Mouse (Mus musculus): ENCODE measurements around the gene Gm960. TPM values are rescaled to one million over a fixed set of nuclear protein-coding genes. Genes with fewer than 3 reads are reported as not detected.

Gene Gm960
- polyA plus RNA-seq (2014; fragmentation: Nextera tagmentation; extraction: Ambion mirVana), result 2.3 and 3.4 TPM in 2 replicates

GRCm38 (mm10) chr19:4698205-4698677, at the start of gene Gm960:
Gene Gm960, minus strand, starts transcription at chr19:4698668.
- peaks cover 30% of the 10 kb centered on the region for H3K27me3 ChIP-seq (ENCODE audit: control insufficient read depth, insufficient read depth, low read length)
- peaks cover 13% of the 10 kb centered on the region; the same call in 1 of the 2 replicates for H3K4me1 ChIP-seq (ENCODE audit: control insufficient read depth, insufficient read depth, low read length)
- H3K27ac ChIP-seq (ENCODE audit: low read depth, low read length), result no peak within 1 kb of the TSS
- H3K4me2 ChIP-seq, result peak within 1 kb of the TSS; percentile 77
- H3K36me3 ChIP-seq (ENCODE audit: control insufficient read depth, insufficient read depth, low read length), result no peaks in the 10 kb centered on the region
- ATAC-seq (ENCODE audit: low FRiP score) (peak; percentile 83), DNase-seq (ENCODE audit: low spot score, missing footprints) (peak; percentile 98)
- H3K9me3 ChIP-seq (ENCODE audit: control insufficient read depth, low read length), result no peaks in the 10 kb centered on the region
- H3K9ac ChIP-seq (ENCODE audit: low read length), result peak within 1 kb of the TSS; percentile 70
- under 1% methylated on average over 34 of the region's 40 CpGs for WGBS
- H3K4me3 ChIP-seq (ENCODE audit: low read depth, low read length), result peak within 1 kb of the TSS; percentile 59

GRCm38 (mm10) chr19:4747631-4748312, 49.3 kb upstream of the Gm960 start:
- no peaks in the 10 kb centered on the region for H3K27me3 ChIP-seq (ENCODE audit: control insufficient read depth, insufficient read depth, low read length)
- no peak overlapping the region for H3K4me3 ChIP-seq (ENCODE audit: low read depth, low read length)
- H3K27ac ChIP-seq (ENCODE audit: low read depth, low read length), result no peak overlapping the region
- 89% methylated on average over 9 of the region's 9 CpGs for WGBS
- H3K4me1 ChIP-seq (ENCODE audit: control insufficient read depth, insufficient read depth, low read length), result no peaks in the 10 kb centered on the region
- no peaks in the 10 kb centered on the region for H3K9me3 ChIP-seq (ENCODE audit: control insufficient read depth, low read length)
- no peak overlapping the region for H3K9ac ChIP-seq (ENCODE audit: low read length)
- H3K36me3 ChIP-seq (ENCODE audit: control insufficient read depth, insufficient read depth, low read length), result peaks cover 15% of the 10 kb centered on the region
- DNase-seq (ENCODE audit: low spot score, missing footprints) (no peak), ATAC-seq (ENCODE audit: low FRiP score) (no peak)
- H3K4me2 ChIP-seq, result no peak overlapping the region

- no peaks in the 10 kb centered on the region for H3K4me1 ChIP-seq (ENCODE audit: control insufficient read depth, insufficient read depth, low read length)
- H3K27me3 ChIP-seq (ENCODE audit: control insufficient read depth, insufficient read depth, low read length), result no peaks in the 10 kb centered on the region
- H3K36me3 ChIP-seq (ENCODE audit: control insufficient read depth, insufficient read depth, low read length), result peaks cover 15% of the 10 kb centered on the region
- no peak for ATAC-seq (ENCODE audit: low FRiP score)
- H3K4me2 ChIP-seq, result no peak overlapping the region
- no peak overlapping the region for H3K27ac ChIP-seq (ENCODE audit: low read depth, low read length)
- no peak overlapping the region for H3K9ac ChIP-seq (ENCODE audit: low read length)
- H3K4me3 ChIP-seq (ENCODE audit: low read depth, low read length), result no peak overlapping the region
- H3K9me3 ChIP-seq (ENCODE audit: control insufficient read depth, low read length), result no peaks in the 10 kb centered on the region
- 91% methylated on average over 14 of the region's 14 CpGs for WGBS
- DNase-seq (ENCODE audit: low spot score, missing footprints), result no peak
Measured at GRCm38 (mm10) chr19:4746611-4747010, 48.1 kb upstream of the Gm960 start.

- no peak for ATAC-seq (ENCODE audit: low FRiP score)
- Histone ChIP-seq H3K36me3 (ENCODE audit: control insufficient read depth, insufficient read depth, low read length) (peaks cover 15% of the 10 kb centered on the region), H3K27ac (ENCODE audit: low read depth, low read length) (no peak overlapping the region)
Measured at GRCm38 (mm10) chr19:4745681-4746080, 47.2 kb upstream of the Gm960 start.

GRCm38 (mm10) chr19:4745057-4745456, 46.6 kb upstream of the Gm960 start:
- DNase-seq (ENCODE audit: low spot score, missing footprints) (no peak), ATAC-seq (ENCODE audit: low FRiP score) (no peak)
- no peak overlapping the region for H3K27ac ChIP-seq (ENCODE audit: low read depth, low read length)
- no peak overlapping the region for H3K4me3 ChIP-seq (ENCODE audit: low read depth, low read length)
- H3K36me3 ChIP-seq (ENCODE audit: control insufficient read depth, insufficient read depth, low read length), result peaks cover 14% of the 10 kb centered on the region
- no peaks in the 10 kb centered on the region for H3K4me1 ChIP-seq (ENCODE audit: control insufficient read depth, insufficient read depth, low read length)
- H3K9me3 ChIP-seq (ENCODE audit: control insufficient read depth, low read length), result no peaks in the 10 kb centered on the region
- H3K9ac ChIP-seq (ENCODE audit: low read length), result no peak overlapping the region
- no peaks in the 10 kb centered on the region for H3K27me3 ChIP-seq (ENCODE audit: control insufficient read depth, insufficient read depth, low read length)
- no peak overlapping the region for H3K4me2 ChIP-seq
- 85% methylated on average over 9 of the region's 9 CpGs for WGBS

More at GRCm38 (mm10) chr19:4745681-4746080, 47.2 kb upstream of the Gm960 start:
- no peak for DNase-seq (ENCODE audit: low spot score, missing footprints)
- H3K9ac ChIP-seq (ENCODE audit: low read length), result no peak overlapping the region
- no peak overlapping the region for H3K4me2 ChIP-seq
- no peaks in the 10 kb centered on the region for H3K27me3 ChIP-seq (ENCODE audit: control insufficient read depth, insufficient read depth, low read length)
- WGBS, result 94% methylated on average over 10 of the region's 10 CpGs
- no peak overlapping the region for H3K4me3 ChIP-seq (ENCODE audit: low read depth, low read length)
- H3K9me3 ChIP-seq (ENCODE audit: control insufficient read depth, low read length), result no peaks in the 10 kb centered on the region
- no peaks in the 10 kb centered on the region for H3K4me1 ChIP-seq (ENCODE audit: control insufficient read depth, insufficient read depth, low read length)

GRCm38 (mm10) chr19:4744026-4744425, 45.6 kb upstream of the Gm960 start:
- H3K4me3 ChIP-seq (ENCODE audit: low read depth, low read length), result no peak overlapping the region
- H3K27ac ChIP-seq (ENCODE audit: low read depth, low read length), result no peak overlapping the region
- H3K36me3 ChIP-seq (ENCODE audit: control insufficient read depth, insufficient read depth, low read length), result peaks cover 16% of the 10 kb centered on the region
- H3K9ac ChIP-seq (ENCODE audit: low read length), result no peak overlapping the region
- H3K27me3 ChIP-seq (ENCODE audit: control insufficient read depth, insufficient read depth, low read length), result no peaks in the 10 kb centered on the region
- ATAC-seq (ENCODE audit: low FRiP score) (no peak), DNase-seq (ENCODE audit: low spot score, missing footprints) (no peak)
- H3K4me2 ChIP-seq, result no peak overlapping the region
- H3K4me1 ChIP-seq (ENCODE audit: control insufficient read depth, insufficient read depth, low read length), result no peaks in the 10 kb centered on the region
- no peaks in the 10 kb centered on the region for H3K9me3 ChIP-seq (ENCODE audit: control insufficient read depth, low read length)
- WGBS, result 80% methylated on average over 14 of the region's 14 CpGs

GRCm38 (mm10) chr19:4743524-4743923, 45.1 kb upstream of the Gm960 start:
- Histone ChIP-seq H3K9me3 (ENCODE audit: control insufficient read depth, low read length) (no peaks in the 10 kb centered on the region), H3K4me2 (no peak overlapping the region), H3K27ac (ENCODE audit: low read depth, low read length) (no peak overlapping the region), H3K4me3 (ENCODE audit: low read depth, low read length) (no peak overlapping the region), H3K4me1 (ENCODE audit: control insufficient read depth, insufficient read depth, low read length) (no peaks in the 10 kb centered on the region), H3K27me3 (ENCODE audit: control insufficient read depth, insufficient read depth, low read length) (no peaks in the 10 kb centered on the region), H3K36me3 (ENCODE audit: control insufficient read depth, insufficient read depth, low read length) (peaks cover 12% of the 10 kb centered on the region), H3K9ac (ENCODE audit: low read length) (no peak overlapping the region)
- ATAC-seq (ENCODE audit: low FRiP score) (no peak), DNase-seq (ENCODE audit: low spot score, missing footprints) (no peak)
- WGBS, result 43% methylated on average over 5 of the region's 5 CpGs

GRCm38 (mm10) chr19:4742229-4742628, 43.8 kb upstream of the Gm960 start:
- no peaks in the 10 kb centered on the region for H3K9me3 ChIP-seq (ENCODE audit: control insufficient read depth, low read length)
- no peak overlapping the region for H3K27ac ChIP-seq (ENCODE audit: low read depth, low read length)
- H3K9ac ChIP-seq (ENCODE audit: low read length), result no peak overlapping the region
- no peaks in the 10 kb centered on the region for H3K27me3 ChIP-seq (ENCODE audit: control insufficient read depth, insufficient read depth, low read length)
- H3K4me2 ChIP-seq, result no peak overlapping the region
- ATAC-seq (ENCODE audit: low FRiP score) (no peak), DNase-seq (ENCODE audit: low spot score, missing footprints) (no peak)
- no peak overlapping the region for H3K4me3 ChIP-seq (ENCODE audit: low read depth, low read length)
- 91% methylated on average over 6 of the region's 6 CpGs for WGBS
- no peaks in the 10 kb centered on the region for H3K4me1 ChIP-seq (ENCODE audit: control insufficient read depth, insufficient read depth, low read length)
- peaks cover 17% of the 10 kb centered on the region for H3K36me3 ChIP-seq (ENCODE audit: control insufficient read depth, insufficient read depth, low read length)

GRCm38 (mm10) chr19:4741482-4741881, 43.0 kb upstream of the Gm960 start:
- Histone ChIP-seq H3K36me3 (ENCODE audit: control insufficient read depth, insufficient read depth, low read length) (peaks cover 15% of the 10 kb centered on the region), H3K4me1 (ENCODE audit: control insufficient read depth, insufficient read depth, low read length) (no peaks in the 10 kb centered on the region), H3K4me3 (ENCODE audit: low read depth, low read length) (no peak overlapping the region), H3K27ac (ENCODE audit: low read depth, low read length) (no peak overlapping the region), H3K4me2 (no peak overlapping the region), H3K9ac (ENCODE audit: low read length) (no peak overlapping the region), H3K27me3 (ENCODE audit: control insufficient read depth, insufficient read depth, low read length) (no peaks in the 10 kb centered on the region), H3K9me3 (ENCODE audit: control insufficient read depth, low read length) (no peaks in the 10 kb centered on the region)
- DNase-seq (ENCODE audit: low spot score, missing footprints) (no peak), ATAC-seq (ENCODE audit: low FRiP score) (no peak)
- 87% methylated on average over 10 of the region's 10 CpGs for WGBS
